Mouse (Mus musculus) layer of hippocampus, postnatal 14 days (tissue): ENCODE measurements around the gene H2al1f. TPM values are rescaled to one million over a fixed set of nuclear protein-coding genes. Genes with fewer than 3 reads are reported as not detected.

ENCODE experiments used
- total RNA-seq, 2 experiments: library from RNA; stranded (reverse); gene quantifications; 2 replicates each; pipeline ENCODE4 v1.2.3; 2021

The H2al1f gene
- total RNA-seq, 2 experiments from 2014 or later: not detected

Other genes starting within 250 kb of the H2al1f start
- not detected for gene H2al1a, start 15.9 kb upstream of the H2al1f start, total RNA-seq
- not detected for gene H2al1b, start 12.7 kb upstream of the H2al1f start, total RNA-seq
- gene H2al1c, start 9.5 kb upstream of the H2al1f start, total RNA-seq: not detected
- gene H2al1d, start 6.3 kb upstream of the H2al1f start, total RNA-seq: not detected
- not detected for gene H2al1e, start 3.2 kb upstream of the H2al1f start, total RNA-seq
- not detected for gene H2al1g, start 3.1 kb downstream of the H2al1f start, total RNA-seq
- not detected for gene H2al1h, start 6.3 kb downstream of the H2al1f start, total RNA-seq
- not detected for gene H2al1i, start 9.5 kb downstream of the H2al1f start, total RNA-seq
- not detected for gene H2al1j, start 12.7 kb downstream of the H2al1f start, total RNA-seq